Mouse (Mus musculus): ENCODE measurements around the gene Slc2a6.

GRCm38 (mm10) chr2:26993936-26994335 lies 33.9 kb downstream of the Slc2a6 start:
- TF ChIP-seq CTCF (IDR thresholded peaks at IDR 0.05; ENCODE audit: low read depth) (no peak), EP300 (optimal IDR thresholded peaks at IDR 0.05) (no peak)
